11 mouse cellular contexts compared by ENCODE assay signal in the genomic region with DNA sequence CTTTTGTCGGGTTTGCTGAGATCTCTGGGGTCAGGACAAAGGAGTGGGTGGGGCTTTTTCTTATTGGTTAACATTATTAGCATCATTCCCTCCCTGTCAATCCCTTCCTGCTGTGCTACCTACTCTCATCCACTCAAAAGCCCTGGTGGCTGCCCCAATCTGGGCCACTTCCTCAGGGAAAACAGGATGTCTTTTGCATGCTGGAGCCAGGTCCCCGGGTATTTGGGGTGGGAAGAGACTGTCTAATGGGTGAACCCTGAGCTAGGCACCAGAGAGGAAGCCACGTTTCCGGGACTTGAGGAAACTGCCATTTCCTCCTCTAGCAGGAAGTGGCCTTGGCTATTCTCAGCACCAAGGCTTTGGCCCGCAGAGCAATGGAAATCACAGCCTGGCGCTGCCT.
DNase-seq lines count a peak whose midpoint lies in the region; ATAC-seq lines count a peak whose summit lies in the region.
"Had no signal": no experiment of that assay in that cellular context is flagged by ENCODE, and none has a peak within 500 bp of the region (broad histone marks: within the 10 kb centered on the region; RNA-seq: fewer than 3 reads in every experiment).

No protein-coding gene starts in this region.

- intact Hi-C loops in gastrocnemius, postnatal 14 days (cut with DNase I; ENCODE audit: low total_unique reads), result no loop called here
- intact Hi-C loops in heart, postnatal 14 days (cut with DNase I), result no loop called here

- peak overlapping the region; percentile 43; the same call in 1 of the 2 replicates for H3K27ac ChIP-seq in limb, embryonic 12.5 days
- H3K27ac ChIP-seq: macrophage; stomach, embryonic 15.5 days had no signal

- H3K4me2 ChIP-seq in limb, embryonic 12.5 days, result no peak overlapping the region
- H3K4me2 ChIP-seq: stomach, embryonic 15.5 days had no signal

- H3K9ac ChIP-seq in limb, embryonic 12.5 days (replicated peaks), result no peak overlapping the region
- H3K9ac ChIP-seq: stomach, embryonic 15.5 days had no signal

- no peaks in the 10 kb centered on the region for H3K27me3 ChIP-seq in limb, embryonic 12.5 days
- H3K27me3 ChIP-seq: stomach, embryonic 15.5 days had no signal

- H3K4me3 ChIP-seq in limb, embryonic 12.5 days (replicated peaks), result no peak overlapping the region
- H3K4me3 ChIP-seq: stomach, embryonic 15.5 days had no signal

- peaks cover 7% of the 10 kb centered on the region; the same call in 1 of the 2 replicates for H3K9me3 ChIP-seq in limb, embryonic 12.5 days
- H3K9me3 ChIP-seq: stomach, embryonic 15.5 days had no signal

- no peaks in the 10 kb centered on the region for H3K36me3 ChIP-seq in limb, embryonic 12.5 days
- H3K36me3 ChIP-seq: stomach, embryonic 15.5 days had no signal

- DNase-seq in gastrocnemius, postnatal 14 days, result peak; percentile 11
- DNase-seq in gastrocnemius, postnatal 10 days, result no peak
- DNase-seq in R1 (ENCODE audit: low read depth, low spot score), result peak; percentile 56
- DNase-seq in heart, postnatal 14 days, result peak; percentile 25 to 34
- DNase-seq in cerebellum, postnatal 25 days, result no peak
- DNase-seq in left cerebral cortex, adult 8-10 months (ENCODE audit: low spot score in 2 of 2), result no peak
- no peak for DNase-seq in urinary bladder, adult 18-20 months (ENCODE audit: low spot score in 2 of 2)
- DNase-seq: cerebellum, postnatal 14 days had no signal

- peaks cover 21% of the 10 kb centered on the region for H3K4me1 ChIP-seq in limb, embryonic 12.5 days (replicated peaks)
- H3K4me1 ChIP-seq: stomach, embryonic 15.5 days had no signal

- no peak for ATAC-seq in limb, embryonic 12.5 days (ENCODE audit: insufficient number of reproducible peaks, insufficient read depth, low FRiP score, low TSS enrichment, low read depth)

- 67% methylated on average over 6 of the region's 6 CpGs for WGBS in limb, embryonic 12.5 days

Comparison
In these comparisons a context has a peak if more than half of its experiments do, and no peak if none do; other contexts are left out.
1. DNase-seq: peak in gastrocnemius, postnatal 14 days (single experiment), R1 (single experiment) and heart, postnatal 14 days (2 of 2); none in gastrocnemius, postnatal 10 days (single experiment), cerebellum, postnatal 25 days (0 of 2), left cerebral cortex, adult 8-10 months (0 of 2) and urinary bladder, adult 18-20 months (0 of 2).